Mouse (Mus musculus): ENCODE measurements around the gene Acp2.

The Acp2 gene

DNA sequence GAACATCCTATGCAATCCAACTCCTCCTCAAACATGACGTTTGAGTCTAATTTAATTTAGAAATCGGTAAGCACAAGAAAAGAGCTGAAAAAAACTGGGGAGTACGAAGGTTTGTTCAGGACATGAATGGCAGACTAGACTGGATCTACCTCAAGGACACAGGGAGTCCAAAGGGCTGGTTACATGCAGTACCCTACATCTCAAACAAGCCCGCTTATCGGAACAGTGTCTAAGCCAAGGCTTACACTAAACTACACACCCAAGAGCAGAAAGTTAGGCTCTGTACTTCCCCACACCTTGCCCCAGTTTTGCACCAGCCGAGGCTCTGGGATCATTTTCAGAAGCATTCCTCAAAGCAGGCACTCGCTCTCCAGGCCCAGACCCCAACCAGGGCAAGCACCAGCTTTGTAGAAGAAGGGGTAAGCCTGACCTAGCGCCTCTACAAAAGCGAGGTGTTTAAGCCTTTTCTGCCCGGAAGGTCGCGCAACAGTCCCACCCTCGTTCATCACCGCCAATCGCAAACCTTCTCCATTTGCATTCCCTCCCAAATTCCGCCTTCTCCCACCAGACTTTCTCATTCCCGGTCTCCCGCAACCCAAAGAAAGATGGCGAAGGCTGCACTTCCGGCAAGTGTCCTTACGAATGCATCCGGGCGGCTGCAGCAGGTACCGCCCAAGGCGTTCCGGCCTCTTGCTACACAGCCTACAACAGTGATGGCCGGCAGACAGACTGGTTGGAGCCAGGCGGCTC, at the start of gene Acp2, which contains the start of gene Nr1h3:
TSS of gene Acp2 (plus strand) at position 664 of the 750 bp plus-strand sequence.
TSS of gene Nr1h3 (minus strand) at position 613 of the 750 bp plus-strand sequence.
- DNase-seq, result peak; percentile 89

DNA sequence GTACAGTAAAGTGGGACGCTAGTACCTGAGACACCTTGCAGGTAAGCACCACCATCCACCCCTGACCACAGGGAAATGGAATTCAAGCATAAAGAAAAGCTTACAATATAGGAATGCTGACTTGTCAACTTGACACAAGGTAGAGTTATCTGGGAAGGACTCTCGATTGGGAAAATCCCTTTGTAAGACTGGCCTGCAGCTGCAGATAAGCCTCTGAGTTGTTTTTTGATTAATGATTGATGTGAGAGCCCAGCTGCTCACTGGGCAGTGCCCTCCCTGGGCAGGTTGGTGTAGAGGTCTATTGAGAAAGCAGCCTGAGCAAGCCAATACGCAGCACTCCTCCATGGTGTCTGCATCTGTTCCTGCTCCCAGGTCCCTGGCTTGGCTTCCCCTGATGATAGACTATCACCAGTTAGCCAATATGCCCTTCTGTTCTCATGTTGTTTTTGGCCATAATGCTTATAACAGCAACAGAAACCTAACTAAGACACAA, 49.8 kb upstream of the Acp2 start:
- no peak for DNase-seq

DNA sequence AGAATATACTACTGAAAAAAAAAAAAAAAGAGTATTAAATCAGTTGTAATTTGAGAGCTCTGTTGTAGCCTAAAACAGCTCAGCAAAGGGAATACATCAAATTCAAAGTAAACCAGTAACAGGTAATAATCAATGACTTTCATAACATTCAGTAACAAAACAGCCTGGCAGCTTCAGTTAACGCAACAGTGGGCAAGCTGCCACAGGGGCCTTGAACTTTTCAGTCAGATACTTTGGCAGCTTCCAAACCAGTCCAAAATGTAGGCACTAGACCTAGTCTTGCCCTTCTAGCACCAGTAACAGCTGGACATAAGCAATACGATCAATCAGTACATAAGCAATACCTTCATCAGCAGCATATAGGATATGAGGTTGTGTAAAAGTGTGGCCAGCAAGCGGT, 48.6 kb upstream of the Acp2 start:
- DNase-seq, result no peak

GRCm38 (mm10) chr2:91157002-91157752, 45.5 kb upstream of the Acp2 start:
- no peak for DNase-seq

- no peak for DNase-seq
Measured at GRCm38 (mm10) chr2:91160591-91160990, 42.1 kb upstream of the Acp2 start.

GRCm38 (mm10) chr2:91162952-91163351, 39.7 kb upstream of the Acp2 start:
- DNase-seq, result no peak

DNA sequence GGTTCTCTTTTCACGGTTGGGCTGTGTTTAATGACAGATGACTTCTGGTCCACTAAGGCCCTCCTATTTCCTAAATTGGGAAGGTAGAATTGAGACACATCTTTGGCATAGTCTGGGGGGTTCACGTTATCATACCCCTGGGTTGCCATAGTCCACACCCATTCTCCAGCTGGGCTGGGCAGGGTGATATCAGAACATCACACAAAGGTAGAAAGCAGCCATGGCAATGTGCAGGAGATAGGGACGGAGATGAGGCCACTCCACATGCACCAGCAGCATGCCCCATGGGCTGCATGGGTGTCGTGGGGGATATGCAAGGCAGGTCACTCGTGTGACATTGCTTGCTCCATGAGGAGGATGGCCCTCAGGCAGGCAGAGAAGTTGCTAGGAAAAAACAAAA, 39.2 kb upstream of the Acp2 start:
- no peak for DNase-seq

- no peak for DNase-seq
Measured at GRCm38 (mm10) chr2:91164991-91165390, 37.7 kb upstream of the Acp2 start.

GRCm38 (mm10) chr2:91167629-91168028, 35.1 kb upstream of the Acp2 start:
- DNase-seq, result no peak

- DNase-seq, result no peak
Measured at GRCm38 (mm10) chr2:91169587-91170322, 32.9 kb upstream of the Acp2 start.

DNA sequence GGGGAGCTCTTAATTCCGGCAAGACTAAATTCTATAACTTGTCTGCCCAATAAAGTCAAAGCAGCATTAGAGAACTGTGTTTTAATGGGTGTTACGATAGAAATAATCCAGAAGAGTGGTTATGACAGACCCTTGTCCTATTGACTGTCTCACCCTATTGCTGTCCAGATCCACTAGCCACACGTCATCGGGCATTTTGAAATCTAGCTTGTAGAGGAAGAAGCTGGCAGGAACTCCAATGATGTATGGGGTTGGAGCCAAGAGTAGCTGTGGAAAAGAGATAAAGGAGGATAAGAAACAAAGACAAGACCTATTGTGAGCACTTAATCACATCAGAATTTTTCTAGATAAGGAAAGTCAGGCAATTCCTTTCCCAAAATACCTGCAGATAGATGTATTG, 27.2 kb upstream of the Acp2 start:
- DNase-seq, result no peak

DNA sequence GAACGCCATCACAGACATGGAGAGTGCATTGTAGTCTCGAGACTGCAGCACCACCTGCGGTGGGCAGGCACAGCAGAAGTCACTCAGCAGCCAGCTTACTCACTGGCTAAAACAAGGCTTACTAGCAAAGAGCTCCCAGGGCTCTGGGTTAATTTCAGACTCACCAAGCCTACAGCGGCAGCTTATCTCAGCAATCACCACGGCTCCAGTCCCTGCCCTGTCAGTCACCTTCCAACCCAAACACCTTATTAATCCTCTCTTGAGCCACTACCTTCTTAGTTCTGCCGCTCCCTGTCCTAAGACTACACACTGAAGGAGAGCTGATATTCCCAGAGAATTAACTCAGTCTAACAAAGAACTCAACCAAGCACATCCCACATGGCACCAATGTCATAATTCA, 26.5 kb upstream of the Acp2 start:
- DNase-seq, result no peak

- DNase-seq, result no peak
Measured at GRCm38 (mm10) chr2:91179825-91180224, 22.9 kb upstream of the Acp2 start.

- no peak for DNase-seq
Measured at GRCm38 (mm10) chr2:91180706-91181105, 22.0 kb upstream of the Acp2 start.

GRCm38 (mm10) chr2:91182016-91182404, 20.7 kb upstream of the Acp2 start:
- DNase-seq, result peak; percentile 27

DNA sequence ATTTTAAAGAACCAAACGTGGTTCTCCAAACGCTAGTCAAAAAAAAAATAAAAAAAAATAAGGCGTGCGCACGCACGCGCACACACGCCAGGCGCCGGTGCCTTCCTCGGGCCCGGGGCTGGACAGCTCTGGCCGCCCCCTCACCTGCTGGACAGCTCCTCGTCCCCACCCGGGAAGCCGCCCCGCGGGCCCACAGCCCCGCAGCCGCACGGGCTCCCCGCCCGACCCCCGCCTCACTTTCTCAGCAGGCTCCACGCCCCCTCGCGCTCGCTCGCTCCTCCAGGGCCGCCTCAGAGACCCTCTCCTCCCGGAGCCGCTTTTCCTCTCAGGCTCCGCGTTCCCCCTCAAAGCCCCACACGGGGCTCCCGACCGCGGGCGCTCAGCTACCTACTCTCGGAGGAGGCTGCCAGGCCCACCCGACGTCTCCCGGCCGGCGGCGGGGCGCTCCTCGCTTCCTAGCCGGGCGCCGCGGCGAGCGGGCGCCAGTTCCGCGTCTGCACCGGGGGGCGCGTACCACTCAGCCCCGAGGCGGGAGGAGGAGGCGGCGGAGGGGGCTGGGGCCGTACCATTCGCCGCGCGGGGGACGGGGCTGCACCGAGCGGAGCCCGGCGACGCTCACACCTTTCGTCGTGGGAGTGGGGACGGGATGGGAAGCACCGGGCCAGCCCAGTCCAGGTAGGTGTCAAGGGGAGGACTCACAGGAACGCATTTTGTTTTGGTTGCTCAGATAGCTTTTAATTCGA, 20.1 kb upstream of the Acp2 start:
- peak; percentile 97 for DNase-seq

DNA sequence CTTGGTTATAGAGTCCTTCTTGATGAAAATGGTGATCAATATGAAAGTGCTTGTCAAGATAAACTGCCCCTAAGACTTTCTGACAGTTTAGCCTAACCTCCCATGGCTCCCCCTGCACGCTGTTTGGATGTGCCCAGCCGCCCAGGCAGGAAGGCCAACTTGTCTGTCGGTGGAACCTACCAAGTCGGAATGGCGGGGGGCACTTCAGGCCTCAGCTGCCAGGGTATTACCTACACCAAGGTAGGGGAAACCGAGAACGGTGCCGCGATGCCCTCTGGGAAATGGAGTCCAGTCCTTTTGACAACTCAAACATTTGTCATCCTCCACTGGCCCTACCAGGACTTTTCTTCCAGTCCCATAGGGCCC, 19.6 kb upstream of the Acp2 start:
- peak; percentile 99 for DNase-seq

DNA sequence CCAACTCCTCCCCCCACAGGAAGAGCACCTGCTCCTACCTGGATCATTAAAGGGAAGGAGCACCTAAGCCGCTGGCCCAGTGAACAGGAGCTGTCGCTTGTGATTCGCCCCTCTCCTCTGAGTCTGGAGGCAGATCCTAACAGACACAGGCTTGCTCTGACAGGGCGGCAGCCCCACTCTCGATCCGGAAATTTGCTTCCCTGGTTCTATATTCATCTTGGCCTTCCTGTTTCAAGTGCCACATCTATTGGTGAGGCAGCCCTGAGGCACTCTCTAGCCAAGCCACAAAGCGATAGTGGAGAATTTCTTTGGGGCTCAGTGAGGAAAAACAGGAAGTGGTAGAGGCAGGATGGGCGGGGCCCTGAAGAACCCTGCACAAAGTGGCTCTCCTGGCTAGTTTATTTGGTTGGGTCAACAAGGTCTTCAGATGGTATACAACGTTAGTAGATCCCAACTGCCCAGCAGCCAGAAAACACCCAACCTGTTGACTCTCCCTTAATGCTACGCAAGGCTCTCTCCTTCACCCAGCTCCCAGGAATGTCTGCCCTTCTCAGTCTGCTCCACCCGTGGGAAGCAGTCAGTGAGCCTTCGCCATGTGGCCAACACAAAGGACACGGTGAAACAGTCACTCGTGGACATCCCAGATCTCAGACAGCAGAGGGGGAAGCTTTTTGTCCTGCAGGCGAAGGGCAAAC, 18.8 kb upstream of the Acp2 start, which contains the start of gene Madd:
TSS of gene Madd (minus strand) at position 127 of the 695 bp plus-strand sequence.
- DNase-seq, result peak; percentile 79

DNA sequence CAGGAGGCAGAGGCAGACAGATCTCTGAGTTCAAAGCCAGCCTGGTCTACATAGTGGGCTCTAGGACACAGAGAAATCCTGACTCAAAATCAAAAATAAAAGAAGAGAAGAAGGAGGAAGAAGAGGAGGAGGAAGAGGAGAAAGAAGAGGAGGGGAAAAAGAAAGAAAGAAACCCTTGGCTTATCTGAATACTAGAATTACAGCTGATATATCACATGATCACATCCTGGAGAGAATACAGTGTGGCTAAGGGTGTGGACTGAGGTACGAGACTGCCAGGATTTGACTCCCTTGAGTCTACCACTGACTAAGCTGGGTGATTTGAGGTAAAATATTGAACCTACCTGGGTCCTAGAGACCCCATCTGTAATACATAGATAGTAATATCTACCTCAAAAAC, 16.5 kb upstream of the Acp2 start:
- no peak for DNase-seq

GRCm38 (mm10) chr2:91187431-91187830, 15.3 kb upstream of the Acp2 start:
- no peak for DNase-seq

- DNase-seq, result no peak
Measured at GRCm38 (mm10) chr2:91190501-91190900, 12.2 kb upstream of the Acp2 start.

Measured in thymus, postnatal 14 days (tissue).